Mouse (Mus musculus) urinary bladder, postnatal 0 days (tissue): ENCODE results near the gene Fmr1. TPM values are rescaled to one million over a fixed set of nuclear protein-coding genes. Genes with fewer than 3 reads are reported as not detected.

Experiments used
- polyA plus RNA-seq: library from polyadenylated mRNA; unstranded; fragments of >200 nt; fragmentation: Nextera tagmentation; extraction: Ambion mirVana; gene quantifications from 2 replicates; pipeline ENCODE4 v1.2.1, GENCODE M21; 2015

Gene Fmr1
- 22.9 and 29.4 TPM in 2 replicates for polyA plus RNA-seq

GRCm38 (mm10) chrX:68678333-68678740 lies at the start of gene Fmr1:
Gene Fmr1, plus strand, starts transcription at chrX:68678541.

GRCm38 (mm10) chrX:68761606-68762005 lies 83.3 kb downstream of the Fmr1 start, which contains the start of gene Fmr1nb:
Gene Fmr1nb, plus strand, starts transcription at chrX:68761839.

Other genes starting within 250 kb of the Fmr1 start
- gene Fmr1nb, start 83.3 kb downstream of the Fmr1 start, polyA plus RNA-seq = not detected in 2 replicates
- gene Gm14698, start 142.6 kb downstream of the Fmr1 start, polyA plus RNA-seq = 3.3 and 3.9 TPM in 2 replicates
- gene Gm6812, start 214.5 kb downstream of the Fmr1 start, polyA plus RNA-seq = not detected in 2 replicates